Mouse (Mus musculus) heart, adult 2 months (tissue): ENCODE measurements around the gene Cdkl5. TPM values are rescaled to one million over a fixed set of nuclear protein-coding genes. Genes with fewer than 3 reads are reported as not detected.
"Not testable (repeated sequence)": the region's sequence is repeated elsewhere in the genome, so short reads cannot be mapped to it uniquely, and the experiment has no call there.

ENCODE experiments used
- DNase-seq, 2 experiments: peaks; one replicate each; pipeline ENCODE4 v3.0.0; 2021
- H3K27ac ChIP-seq: fragments of 200-600 bp; 2 replicates; pipeline ENCODE4 v1.8.1; 2022
- H3K27me3 ChIP-seq: fragments of 200-500 bp; 2 replicates; pipeline ENCODE4 v1.6.1; 2012; ENCODE audit warnings: mild to moderate bottlenecking, low read length, inconsistent platforms, mixed read lengths; ENCODE audit not compliant: control insufficient read depth, insufficient read depth
- H3K36me3 ChIP-seq: fragments of 200-500 bp; 2 replicates; pipeline ENCODE4 v1.6.1; 2012; ENCODE audit warnings: low read length, inconsistent platforms; ENCODE audit not compliant: control insufficient read depth, insufficient read depth
- H3K4me1 ChIP-seq: fragments of 200-500 bp; 2 replicates; pipeline ENCODE4 v1.6.1; 2011; ENCODE audit warnings: low read length; ENCODE audit not compliant: control insufficient read depth, insufficient read depth
- H3K4me3 ChIP-seq: fragments of 200-600 bp; 2 replicates; pipeline ENCODE4 v1.8.1; 2022
- H3K79me2 ChIP-seq: fragments of 200-500 bp; replicated peaks from 2 replicates; pipeline ENCODE4 v1.6.1; 2012; ENCODE audit warnings: mild to moderate bottlenecking, inconsistent platforms, low read length, moderate library complexity, mixed read lengths; ENCODE audit not compliant: control insufficient read depth, insufficient read depth
- H3K9ac ChIP-seq: fragments of 200-500 bp; 2 replicates; pipeline ENCODE4 v1.6.1; 2012; ENCODE audit warnings: low read depth, mild to moderate bottlenecking, control low read depth, inconsistent platforms, low read length, mixed read lengths
- CTCF ChIP-seq: fragments of 200-600 bp; IDR thresholded peaks from 2 replicates; pipeline ENCODE4 v1.8.1; 2022; ENCODE audit warnings: antibody characterized with exemption, mild to moderate bottlenecking, moderate library complexity
- EP300 ChIP-seq: fragments of 200-500 bp; IDR thresholded peaks from 2 replicates; pipeline ENCODE4 v1.6.1; 2011; ENCODE audit warnings: low read depth, low read length, control low read depth; ENCODE audit not compliant: insufficient read depth
- POLR2A ChIP-seq: fragments of 200-500 bp; IDR thresholded peaks from 2 replicates; pipeline ENCODE4 v1.6.1; 2011; ENCODE audit warnings: mild to moderate bottlenecking, low read depth, low read length, control low read depth; ENCODE audit not compliant: insufficient read depth
- WGBS: fragments of 180-500 bp; shearing (Covaris S2); methylation state at CpG from one replicate; pipeline ENCODE4 v1.1.7; 2018; 5-methylcytosine and 5-hydroxymethylcytosine counted together
- intact Hi-C: fragments of 180-260 bp; cut with DNase I; formaldehyde crosslinking; loops from one replicate; pipeline ENCODE4 v1.15.1; 2025
- polyA plus RNA-seq: library from polyadenylated mRNA; depleted of rRNA; stranded (reverse); fragments of >200 nt; gene quantifications from 2 replicates; pipeline ENCODE4 v1.2.3, GENCODE M21; 2012
- total RNA-seq, 2 experiments: library from RNA; stranded (reverse); gene quantifications; 2 replicates each; pipeline ENCODE4 v1.2.3; 2021

Cdkl5 gene
- total and polyA plus RNA-seq, 3 experiments, result 1.3 to 6.6 (median 5.6) TPM

DNA sequence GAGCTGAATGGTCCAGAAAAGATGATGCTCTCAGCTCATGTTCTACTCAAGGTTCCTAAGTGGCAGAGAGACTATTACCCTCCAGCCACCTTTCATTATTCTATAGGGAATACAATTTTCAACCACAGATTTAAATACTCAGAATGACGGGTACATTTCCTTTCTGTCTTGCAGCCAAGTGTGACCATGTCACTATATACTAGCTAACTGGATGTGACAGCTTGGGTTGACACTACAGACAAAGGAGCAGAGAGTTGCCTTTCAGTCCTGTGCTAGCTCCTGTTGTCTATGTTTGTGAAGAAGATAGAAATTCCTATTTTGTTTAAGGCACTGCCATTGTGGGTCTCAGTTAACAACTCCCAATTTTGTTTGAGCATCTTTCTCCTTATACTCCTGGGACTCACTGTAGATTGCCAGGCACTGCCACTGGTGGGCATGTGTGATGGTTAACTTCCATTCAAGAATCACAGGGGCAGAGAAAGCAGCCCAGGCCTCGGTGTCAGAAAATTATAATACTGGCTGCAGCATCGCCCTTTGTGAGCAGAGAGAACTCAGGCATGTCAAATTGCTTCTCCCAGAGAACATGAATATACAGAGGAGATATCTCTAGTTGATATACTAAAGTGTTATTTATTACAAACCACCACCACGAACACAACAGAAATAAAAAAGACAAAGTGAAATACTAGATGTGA lies 130.7 kb downstream of the Cdkl5 start:
- intact Hi-C loops, result no loop called here
- TF ChIP-seq EP300 (no peak), POLR2A (no peak), CTCF (no peak)
- 73% methylated on average over 4 of the region's 4 CpGs for WGBS
- Histone ChIP-seq H3K4me1 (no peaks in the 10 kb centered on the region), H3K79me2 (no peaks in the 10 kb centered on the region), H3K36me3 (no peaks in the 10 kb centered on the region), H3K27me3 (no peaks in the 10 kb centered on the region), H3K9ac (no peak overlapping the region), H3K4me3 (no peak overlapping the region), H3K27ac (no peak overlapping the region)
- no peak for DNase-seq

DNA sequence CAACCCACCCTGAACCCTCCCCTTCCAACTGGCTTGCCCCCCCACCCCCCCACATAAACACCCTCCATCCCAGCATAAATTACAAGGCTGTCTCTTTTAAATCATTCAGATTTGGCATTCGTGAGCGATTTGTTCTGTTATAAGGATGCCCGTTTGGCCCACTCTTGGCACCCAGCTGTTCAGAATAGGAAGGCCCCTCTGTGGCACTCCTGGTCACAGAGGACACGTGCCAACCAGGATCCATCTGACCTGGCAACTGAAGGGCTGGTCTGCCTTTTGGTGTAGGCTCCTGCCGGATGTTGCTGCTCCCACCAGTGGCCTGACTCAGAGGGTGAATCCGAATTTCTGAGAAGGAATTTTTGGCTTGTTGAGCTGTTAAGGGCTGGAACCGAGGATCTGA lies 186.3 kb downstream of the Cdkl5 start:
- Histone ChIP-seq H3K27me3 (no peaks in the 10 kb centered on the region), H3K4me3 (no peak overlapping the region), H3K79me2 (no peaks in the 10 kb centered on the region), H3K4me1 (no peaks in the 10 kb centered on the region), H3K27ac (no peak overlapping the region), H3K9ac (no peak overlapping the region), H3K36me3 (no peaks in the 10 kb centered on the region)
- 84% methylated on average over 7 of the region's 7 CpGs for WGBS
- TF ChIP-seq CTCF (no peak), EP300 (no peak), POLR2A (no peak)
- DNase-seq, result no peak
- intact Hi-C loops, result no loop called here

DNA sequence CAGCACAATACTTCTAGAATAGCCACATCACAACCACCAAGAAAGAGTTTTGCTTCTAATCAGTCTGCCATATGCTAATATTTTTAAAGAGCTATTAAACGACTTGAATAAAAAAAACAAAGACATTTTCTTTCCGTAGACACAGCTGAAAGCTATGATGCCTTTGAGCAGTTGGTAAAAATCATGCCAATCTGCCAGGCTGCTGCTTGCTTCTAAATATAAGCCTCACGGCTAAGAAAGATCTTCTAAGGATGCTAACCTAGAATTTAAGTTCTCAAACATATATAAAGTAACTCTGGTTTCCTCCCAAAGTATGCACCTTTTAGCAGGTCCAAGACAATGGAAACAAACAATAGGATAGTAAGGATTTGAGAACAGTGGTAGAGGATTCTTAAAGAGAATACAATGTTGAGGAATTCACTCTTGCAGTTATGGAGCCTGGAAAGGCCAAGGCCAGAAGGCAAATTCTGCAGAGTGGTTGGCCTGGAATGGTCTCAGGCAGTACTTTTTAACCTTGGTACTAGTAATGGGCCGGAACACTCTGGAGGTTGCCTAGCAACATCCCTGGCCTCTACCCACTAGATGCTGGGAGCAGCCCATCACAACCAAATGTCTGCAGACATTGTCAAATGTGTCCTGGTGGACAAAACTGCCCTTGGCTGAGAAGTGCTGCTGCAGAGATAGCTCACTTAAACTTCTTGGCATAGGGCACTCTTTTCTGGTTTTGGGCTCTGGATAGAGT lies 189.9 kb downstream of the Cdkl5 start:
- DNase-seq, result no peak
- Histone ChIP-seq H3K9ac (no peak overlapping the region), H3K4me3 (no peak overlapping the region), H3K27ac (no peak overlapping the region), H3K79me2 (no peaks in the 10 kb centered on the region), H3K4me1 (no peaks in the 10 kb centered on the region), H3K27me3 (no peaks in the 10 kb centered on the region), H3K36me3 (no peaks in the 10 kb centered on the region)
- WGBS, result 66% methylated on average over 4 of the region's 4 CpGs
- TF ChIP-seq CTCF (no peak), EP300 (no peak), POLR2A (no peak)
- intact Hi-C loops, result no loop called here

DNA sequence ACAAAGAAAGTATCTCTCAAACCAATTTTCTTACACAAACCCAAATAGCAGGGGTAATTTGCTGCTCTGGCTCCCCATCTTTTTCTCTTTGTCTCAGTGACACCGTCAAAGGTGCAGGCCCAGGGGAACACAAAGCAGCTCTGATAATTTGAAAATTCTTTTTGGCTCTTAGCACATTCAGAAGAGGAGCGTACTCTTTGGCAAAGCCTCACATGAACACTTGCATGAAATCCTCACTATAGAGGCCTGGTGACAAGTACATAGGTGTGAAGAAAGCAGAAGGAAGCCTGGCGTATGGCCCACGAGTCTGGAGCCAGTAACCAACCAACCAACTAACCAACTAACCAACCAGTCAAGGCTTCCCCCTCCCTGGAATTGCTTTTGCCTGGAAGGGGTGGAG lies 199.6 kb downstream of the Cdkl5 start:
- intact Hi-C loops, result no loop called here
- H3K79me2 ChIP-seq, result no peaks in the 10 kb centered on the region
- no peaks in the 10 kb centered on the region for H3K27me3 ChIP-seq
- no peak overlapping the region for H3K4me3 ChIP-seq
- no peaks in the 10 kb centered on the region for H3K4me1 ChIP-seq
- no peak for TF ChIP-seq POLR2A
- no peak for TF ChIP-seq CTCF
- no peak for TF ChIP-seq EP300
- H3K27ac ChIP-seq, result no peak overlapping the region
- H3K9ac ChIP-seq, result no peak overlapping the region
- WGBS, result 75% methylated on average over 4 of the region's 4 CpGs
- H3K36me3 ChIP-seq, result no peaks in the 10 kb centered on the region
- no peak for DNase-seq

DNA sequence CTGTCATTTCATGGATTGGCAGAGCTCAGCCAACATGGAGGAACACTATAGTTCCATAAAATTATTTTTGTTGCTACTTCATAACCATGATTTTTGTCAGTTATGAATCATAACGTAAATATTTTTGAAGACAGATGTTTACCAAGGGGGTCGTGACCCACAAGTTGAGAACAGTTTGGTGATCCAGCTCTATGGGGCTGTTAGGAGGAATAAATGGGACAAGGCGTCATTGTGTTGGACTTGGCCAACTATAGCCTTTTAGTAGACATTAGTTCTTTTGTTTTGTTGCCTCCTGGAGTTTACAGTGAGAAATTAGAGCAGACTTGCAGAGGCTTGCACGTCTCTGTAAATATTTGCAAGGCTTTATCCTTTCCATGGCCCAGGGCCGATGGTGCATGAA lies 212.2 kb downstream of the Cdkl5 start:
- Histone ChIP-seq H3K9ac (no peak overlapping the region), H3K79me2 (no peaks in the 10 kb centered on the region), H3K4me1 (no peaks in the 10 kb centered on the region), H3K36me3 (no peaks in the 10 kb centered on the region), H3K4me3 (no peak overlapping the region), H3K27ac (no peak overlapping the region), H3K27me3 (no peaks in the 10 kb centered on the region)
- no peak for DNase-seq
- TF ChIP-seq POLR2A (no peak), EP300 (no peak), CTCF (no peak)
- 78% methylated on average over 5 of the region's 5 CpGs for WGBS
- intact Hi-C loops, result no loop called here

DNA sequence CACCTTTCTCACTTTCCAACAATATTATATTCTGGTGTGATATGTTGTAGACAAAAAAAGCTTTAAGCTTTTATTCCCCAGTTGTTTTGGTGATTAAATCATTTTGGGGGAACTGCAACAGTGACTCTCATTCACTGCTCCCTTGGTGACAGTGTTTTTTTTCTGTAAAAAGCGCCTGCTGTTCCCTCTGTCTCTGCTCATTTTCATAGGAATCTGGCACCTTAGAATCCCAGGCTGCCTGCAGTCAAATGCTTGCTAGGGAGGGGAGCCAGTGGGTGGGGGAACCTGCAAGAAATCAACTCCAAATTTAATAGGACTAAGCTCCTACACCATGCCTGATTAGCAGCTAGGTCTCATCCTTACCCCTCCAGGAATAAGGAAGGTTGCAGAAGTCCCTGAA lies 221.5 kb downstream of the Cdkl5 start:
- Histone ChIP-seq H3K27me3 (no peaks in the 10 kb centered on the region), H3K4me1 (no peaks in the 10 kb centered on the region), H3K79me2 (no peaks in the 10 kb centered on the region), H3K4me3 (no peak overlapping the region), H3K9ac (no peak overlapping the region), H3K27ac (no peak overlapping the region), H3K36me3 (peaks cover 1% of the 10 kb centered on the region; the same call in 1 of the 2 replicates)
- intact Hi-C loops, result no loop called here
- WGBS, result 42% methylated on average over 1 of the region's 1 CpGs
- no peak for DNase-seq
- TF ChIP-seq EP300 (no peak), POLR2A (no peak), CTCF (no peak)

DNA sequence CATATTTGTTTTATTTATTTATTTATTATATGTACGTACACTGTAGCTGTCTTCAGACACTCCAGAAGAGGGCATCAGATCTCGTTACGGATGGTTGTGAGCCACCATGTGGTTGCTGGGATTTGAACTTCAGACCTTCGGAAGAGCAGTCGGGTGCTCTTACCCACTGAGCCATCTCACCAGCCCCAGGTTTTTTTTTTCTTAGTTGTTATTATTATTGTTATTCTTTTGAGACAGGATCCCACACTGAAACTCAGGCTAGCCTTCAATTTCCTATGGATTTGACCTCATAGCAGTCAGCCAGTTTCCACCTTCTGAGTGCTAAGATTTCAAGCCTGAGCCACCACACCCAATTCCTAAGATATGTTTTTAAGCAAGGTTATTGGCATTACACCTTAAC lies 224.9 kb downstream of the Cdkl5 start:
- H3K27me3 ChIP-seq, H3K4me3 ChIP-seq, DNase-seq, H3K9ac ChIP-seq, H3K36me3 ChIP-seq, H3K79me2 ChIP-seq, H3K4me1 ChIP-seq, H3K27ac ChIP-seq: not testable (repeated sequence)
- intact Hi-C loops, result loop anchor here (5.0 to 10.0 kb wide), 3 partner anchors 185 to 635 kb away; partner anchors contain the start of genes Pdha1 and Phka2
- 85% methylated on average over 5 of the region's 5 CpGs for WGBS
